Mouse (Mus musculus) testis, adult 2 months (tissue): ENCODE measurements around the gene Icam2.

Source experiments
- CTCF ChIP-seq: fragments of 200-500 bp; IDR thresholded peaks from 2 replicates; pipeline ENCODE4 v1.5.1; 2012; ENCODE audit warnings: low read depth, mild to moderate bottlenecking, inconsistent platforms, low read length, moderate library complexity; ENCODE audit not compliant: control insufficient read depth, insufficient read depth, insufficient replicate concordance
- POLR2A ChIP-seq: fragments of 200-500 bp; IDR thresholded peaks from 2 replicates; pipeline ENCODE4 v1.6.1; 2012; ENCODE audit warnings: low read depth, mild to moderate bottlenecking, inconsistent platforms, low read length, moderate library complexity; ENCODE audit not compliant: control insufficient read depth

GRCm38 (mm10) chr11:106373998-106374397 is 13.9 kb downstream of the Icam2 start:
- TF ChIP-seq POLR2A (no peak), CTCF (no peak)
